Mouse (Mus musculus): ENCODE results near the gene Pla1a.

DNA sequence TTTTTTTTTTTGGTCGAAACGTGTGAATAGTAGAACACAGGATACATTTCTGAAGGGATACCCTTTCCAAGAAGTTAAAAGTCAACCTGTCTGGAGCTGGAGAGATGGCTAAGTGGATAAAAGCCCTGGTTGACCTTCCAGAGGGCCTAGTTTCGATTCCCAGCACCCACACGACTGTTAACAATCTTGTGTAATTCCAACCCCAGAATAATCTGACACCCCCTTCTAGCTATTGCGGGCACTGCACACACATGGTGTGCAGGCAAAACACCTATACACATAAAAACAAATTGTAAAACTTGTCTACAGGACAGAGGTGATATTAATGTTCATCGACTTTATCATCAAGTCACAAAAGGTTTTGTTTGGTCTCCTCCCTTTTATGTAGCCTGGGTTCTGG, 85.4 kb downstream of the Pla1a start:
- TF ChIP-seq CTCF (conservative IDR thresholded peaks at IDR 0.05; ENCODE audit: insufficient read depth, insufficient read length, low read depth, low read length) (no peak), POLR2A (IDR thresholded peaks at IDR 0.05; ENCODE audit: low read depth, low read length) (no peak)
